Mouse (Mus musculus) embryonic fibroblast, embryonic 13.5 days (primary cell): ENCODE data around the gene Eefsec.

Source experiments
- CTCF ChIP-seq: IDR thresholded peaks from 2 replicates; pipeline ENCODE4 v1.5.1; 2011; ENCODE audit warnings: mild to moderate bottlenecking, control low read depth, low read length, moderate library complexity, borderline replicate concordance; ENCODE audit not compliant: insufficient read depth
- POLR2A ChIP-seq: IDR thresholded peaks from 2 replicates; pipeline ENCODE4 v1.6.1; 2011; ENCODE audit warnings: low read depth, mild to moderate bottlenecking, control low read depth, low read length, moderate library complexity

- TF ChIP-seq CTCF (no peak), POLR2A (no peak)
These were observed 210.9 kb downstream of the Eefsec start for GRCm38 (mm10) chr6:88235461-88235860.
